Mouse (Mus musculus): ENCODE results near the gene Tek. TPM values are rescaled to one million over a fixed set of nuclear protein-coding genes. Genes with fewer than 3 reads are reported as not detected.
A peak's percentile ranks its signal among the peaks of the same experiment; 100 is the strongest.

The Tek gene
- polyA plus RNA-seq, 1 experiment from 2014 or later = 9.3 TPM

GRCm38 (mm10) chr4:94837061-94837460 is 98.0 kb downstream of the Tek start:
- ATAC-seq (ENCODE audit: low FRiP score, low TSS enrichment) (peak; percentile 27; the same call in 1 of the 2 replicates), DNase-seq (no peak)
- no peaks in the 10 kb centered on the region for H3K27me3 ChIP-seq (ENCODE audit: control insufficient read depth, insufficient read depth, low read length)
- WGBS = 85% methylated on average over 7 of the region's 7 CpGs
- no peak overlapping the region for H3K27ac ChIP-seq (replicated peaks; ENCODE audit: low read depth, low read length)
- H3K9ac ChIP-seq (replicated peaks; ENCODE audit: low read length) = no peak overlapping the region
- no peak overlapping the region for H3K4me3 ChIP-seq (replicated peaks; ENCODE audit: low read depth, low read length)
- H3K36me3 ChIP-seq (ENCODE audit: control insufficient read depth, insufficient read depth, low read length) = no peaks in the 10 kb centered on the region
- no peaks in the 10 kb centered on the region for H3K9me3 ChIP-seq (ENCODE audit: control insufficient read depth, low read length)
- no peak overlapping the region for H3K4me2 ChIP-seq (ENCODE audit: low read length)
- H3K4me1 ChIP-seq (ENCODE audit: control insufficient read depth, insufficient read depth, low read length) = no peaks in the 10 kb centered on the region

DNA sequence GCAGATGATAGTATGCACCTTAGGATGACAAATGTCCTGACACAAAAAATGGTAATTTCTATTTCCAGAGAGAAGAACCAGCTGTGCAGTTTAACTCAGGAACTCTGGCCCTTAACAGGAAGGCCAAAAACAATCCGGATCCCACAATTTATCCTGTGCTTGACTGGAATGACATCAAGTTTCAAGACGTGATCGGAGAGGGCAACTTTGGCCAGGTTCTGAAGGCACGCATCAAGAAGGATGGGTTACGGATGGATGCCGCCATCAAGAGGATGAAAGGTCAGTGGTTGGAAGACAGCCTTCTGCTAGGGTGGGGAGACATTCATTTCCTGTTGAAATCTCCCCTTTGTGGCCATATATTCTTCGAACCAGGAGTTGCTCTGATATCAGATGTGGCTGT is 114.2 kb downstream of the Tek start:
- Histone ChIP-seq H3K9ac (replicated peaks; ENCODE audit: low read length) (no peak overlapping the region), H3K4me2 (ENCODE audit: low read length) (no peak overlapping the region), H3K4me1 (ENCODE audit: control insufficient read depth, insufficient read depth, low read length) (no peaks in the 10 kb centered on the region), H3K36me3 (ENCODE audit: control insufficient read depth, insufficient read depth, low read length) (no peaks in the 10 kb centered on the region), H3K4me3 (replicated peaks; ENCODE audit: low read depth, low read length) (no peak overlapping the region), H3K9me3 (ENCODE audit: control insufficient read depth, low read length) (no peaks in the 10 kb centered on the region), H3K27me3 (ENCODE audit: control insufficient read depth, insufficient read depth, low read length) (no peaks in the 10 kb centered on the region), H3K27ac (replicated peaks; ENCODE audit: low read depth, low read length) (no peak overlapping the region)
- 91% methylated on average over 7 of the region's 7 CpGs for WGBS
- no peak for DNase-seq
- ATAC-seq (ENCODE audit: low FRiP score, low TSS enrichment) = no peak

GRCm38 (mm10) chr4:94854270-94854669 is 115.2 kb downstream of the Tek start:
- Histone ChIP-seq H3K4me3 (replicated peaks; ENCODE audit: low read depth, low read length) (no peak overlapping the region), H3K4me2 (ENCODE audit: low read length) (no peak overlapping the region), H3K27ac (replicated peaks; ENCODE audit: low read depth, low read length) (no peak overlapping the region), H3K4me1 (ENCODE audit: control insufficient read depth, insufficient read depth, low read length) (no peaks in the 10 kb centered on the region), H3K9ac (replicated peaks; ENCODE audit: low read length) (no peak overlapping the region), H3K9me3 (ENCODE audit: control insufficient read depth, low read length) (no peaks in the 10 kb centered on the region), H3K27me3 (ENCODE audit: control insufficient read depth, insufficient read depth, low read length) (no peaks in the 10 kb centered on the region), H3K36me3 (ENCODE audit: control insufficient read depth, insufficient read depth, low read length) (no peaks in the 10 kb centered on the region)
- WGBS = 87% methylated on average over 3 of the region's 3 CpGs
- no peak for DNase-seq
- ATAC-seq (ENCODE audit: low FRiP score, low TSS enrichment) = no peak

GRCm38 (mm10) chr4:94855201-94855600 is 116.1 kb downstream of the Tek start:
- no peak for DNase-seq
- Histone ChIP-seq H3K9ac (replicated peaks; ENCODE audit: low read length) (no peak overlapping the region), H3K4me1 (ENCODE audit: control insufficient read depth, insufficient read depth, low read length) (no peaks in the 10 kb centered on the region), H3K27ac (replicated peaks; ENCODE audit: low read depth, low read length) (no peak overlapping the region), H3K9me3 (ENCODE audit: control insufficient read depth, low read length) (no peaks in the 10 kb centered on the region), H3K4me2 (ENCODE audit: low read length) (no peak overlapping the region), H3K4me3 (replicated peaks; ENCODE audit: low read depth, low read length) (no peak overlapping the region), H3K36me3 (ENCODE audit: control insufficient read depth, insufficient read depth, low read length) (no peaks in the 10 kb centered on the region), H3K27me3 (ENCODE audit: control insufficient read depth, insufficient read depth, low read length) (no peaks in the 10 kb centered on the region)
- ATAC-seq (ENCODE audit: low FRiP score, low TSS enrichment) = no peak
- WGBS = 74% methylated on average over 3 of the region's 3 CpGs

DNA sequence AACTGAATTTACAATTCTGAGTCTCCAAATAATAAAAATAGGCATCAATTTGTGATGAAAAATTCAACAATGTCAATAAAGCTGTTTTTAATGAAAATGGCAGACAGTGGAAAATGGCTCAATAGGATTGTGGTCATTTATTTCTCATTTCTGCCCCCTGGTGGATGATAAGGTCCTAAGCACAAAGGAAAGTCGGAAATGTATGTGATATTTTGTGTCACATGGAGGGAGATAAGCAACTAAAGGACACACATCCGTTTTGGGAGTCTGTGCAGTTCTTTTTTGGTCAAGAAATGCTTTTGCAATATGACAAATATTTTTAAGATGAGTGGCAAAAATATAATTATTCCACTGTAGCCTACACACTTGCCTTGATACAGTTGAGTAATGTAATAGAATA is 161.7 kb downstream of the Tek start:
- DNase-seq (peak; percentile 57), ATAC-seq (ENCODE audit: low FRiP score, low TSS enrichment) (no peak)
- WGBS = 30% methylated on average over 2 of the region's 2 CpGs
- Histone ChIP-seq H3K27me3 (ENCODE audit: control insufficient read depth, insufficient read depth, low read length) (no peaks in the 10 kb centered on the region), H3K4me2 (ENCODE audit: low read length) (no peak overlapping the region), H3K36me3 (ENCODE audit: control insufficient read depth, insufficient read depth, low read length) (no peaks in the 10 kb centered on the region), H3K27ac (replicated peaks; ENCODE audit: low read depth, low read length) (no peak overlapping the region), H3K4me3 (replicated peaks; ENCODE audit: low read depth, low read length) (no peak overlapping the region), H3K9ac (replicated peaks; ENCODE audit: low read length) (no peak overlapping the region), H3K9me3 (ENCODE audit: control insufficient read depth, low read length) (no peaks in the 10 kb centered on the region), H3K4me1 (ENCODE audit: control insufficient read depth, insufficient read depth, low read length) (no peaks in the 10 kb centered on the region)

DNA sequence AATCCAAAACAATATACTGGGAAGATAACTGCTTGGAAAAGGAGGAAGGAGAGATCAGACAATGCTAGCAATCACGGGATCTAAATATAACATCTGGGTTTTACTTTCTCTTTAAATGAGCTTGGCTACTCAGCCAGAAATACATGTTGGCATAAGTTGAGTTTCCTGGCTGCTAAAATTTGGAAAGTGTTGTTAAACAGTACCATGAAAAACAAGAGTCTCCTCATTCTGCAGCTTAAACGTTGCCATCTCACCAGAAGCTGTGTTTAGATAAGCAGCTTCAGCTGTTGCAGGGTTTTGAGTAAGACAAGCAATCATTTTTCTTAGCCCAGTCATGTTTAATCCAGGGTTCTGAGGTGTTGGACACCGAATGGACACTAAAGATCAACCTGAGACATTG is 162.7 kb downstream of the Tek start:
- Histone ChIP-seq H3K36me3 (ENCODE audit: control insufficient read depth, insufficient read depth, low read length) (no peaks in the 10 kb centered on the region), H3K9me3 (ENCODE audit: control insufficient read depth, low read length) (no peaks in the 10 kb centered on the region), H3K4me2 (ENCODE audit: low read length) (no peak overlapping the region), H3K4me3 (replicated peaks; ENCODE audit: low read depth, low read length) (no peak overlapping the region), H3K9ac (replicated peaks; ENCODE audit: low read length) (no peak overlapping the region), H3K4me1 (ENCODE audit: control insufficient read depth, insufficient read depth, low read length) (no peaks in the 10 kb centered on the region), H3K27me3 (ENCODE audit: control insufficient read depth, insufficient read depth, low read length) (no peaks in the 10 kb centered on the region), H3K27ac (replicated peaks; ENCODE audit: low read depth, low read length) (no peak overlapping the region)
- no peak for ATAC-seq (ENCODE audit: low FRiP score, low TSS enrichment)
- 78% methylated on average over 3 of the region's 3 CpGs for WGBS
- DNase-seq = no peak

Other genes starting within 250 kb of the Tek start
- 0.63 TPM in 1 of 2 replicates, not detected in the other for gene Gm10306, start 182.7 kb upstream of the Tek start, polyA plus RNA-seq (2014; fragmentation: Nextera tagmentation; extraction: Ambion mirVana)
- gene Caap1, start 182.5 kb upstream of the Tek start, polyA plus RNA-seq (2014; fragmentation: Nextera tagmentation; extraction: Ambion mirVana) = 22.8 and 24.1 TPM in 2 replicates
- gene Plaa, start 136.0 kb upstream of the Tek start, polyA plus RNA-seq (2014; fragmentation: Nextera tagmentation; extraction: Ambion mirVana) = 62.7 and 79.5 TPM in 2 replicates
- 27.8 and 32.2 TPM in 2 replicates for gene Ift74, start 124.8 kb upstream of the Tek start, polyA plus RNA-seq (2014; fragmentation: Nextera tagmentation; extraction: Ambion mirVana)
- gene Lrrc19, start 89.1 kb upstream of the Tek start, polyA plus RNA-seq (2014; fragmentation: Nextera tagmentation; extraction: Ambion mirVana) = 0.29 and 0.45 TPM in 2 replicates
- 0.19 and 0.20 TPM in 2 replicates for gene Eqtn, start 189.6 kb downstream of the Tek start, polyA plus RNA-seq (2014; fragmentation: Nextera tagmentation; extraction: Ambion mirVana)
- 29.5 and 33.4 TPM in 2 replicates for gene Mysm1, start 239.8 kb downstream of the Tek start, polyA plus RNA-seq (2014; fragmentation: Nextera tagmentation; extraction: Ambion mirVana)

Measured in midbrain, embryonic 14.5 days (tissue).